Mouse (Mus musculus): ENCODE data around the gene Macrod2.

Macrod2 gene

GRCm38 (mm10) chr2:142410124-142410523 lies 2015.0 kb downstream of the Macrod2 start:
- no peak for DNase-seq

- DNase-seq = no peak
These were observed 2038.0 kb downstream of the Macrod2 start for GRCm38 (mm10) chr2:142433126-142433525.

- DNase-seq = no peak
These were observed 2039.6 kb downstream of the Macrod2 start for GRCm38 (mm10) chr2:142434731-142435130.

DNA sequence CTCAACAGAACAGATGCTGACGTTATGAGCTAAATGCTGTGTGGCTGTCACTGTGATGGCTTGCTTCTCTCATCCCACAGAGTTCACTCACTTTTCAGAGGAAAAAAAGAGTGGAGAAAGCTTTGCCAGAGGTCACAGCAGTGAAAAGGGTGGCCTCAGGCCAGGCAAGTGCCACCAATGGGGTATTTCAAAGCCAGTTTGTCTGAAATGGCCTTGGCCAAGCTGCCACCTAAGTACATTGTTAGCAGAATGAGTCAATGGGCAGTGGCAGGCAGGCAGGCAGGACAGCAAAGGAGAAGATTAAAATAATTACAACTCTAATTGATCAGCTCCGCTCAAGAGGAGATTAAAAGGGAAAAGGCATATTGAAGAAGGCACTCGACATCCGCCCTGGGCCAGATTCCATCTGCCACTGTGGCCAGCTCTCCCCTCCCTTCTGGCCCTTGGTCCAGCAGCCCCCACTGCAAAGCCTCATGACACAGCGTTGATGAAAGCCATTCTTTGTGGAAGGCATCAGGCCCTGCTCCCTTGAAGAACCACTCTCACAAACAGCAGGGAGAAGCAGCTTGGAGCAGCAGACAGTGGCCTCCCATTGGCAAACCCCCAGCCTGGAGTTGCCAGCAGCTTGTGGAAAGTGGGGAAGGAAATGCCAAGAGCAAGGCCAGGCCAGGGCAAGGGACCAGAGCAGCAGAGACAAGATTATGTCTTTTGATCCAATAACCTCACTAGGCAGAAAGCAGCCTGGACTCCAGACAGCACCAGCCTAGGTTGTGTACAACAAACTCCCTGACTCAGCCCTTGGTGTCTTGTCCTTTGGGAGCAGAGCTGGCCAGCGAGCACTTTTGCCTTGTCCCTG lies 2042.7 kb downstream of the Macrod2 start:
- peak in 1 of 2 experiments; percentile 41 for DNase-seq
